Mouse (Mus musculus) forebrain, embryonic 16.5 days (tissue): ENCODE measurements around the gene Krt15. TPM values are rescaled to one million over a fixed set of nuclear protein-coding genes. Genes with fewer than 3 reads are reported as not detected.

Source experiments
- ATAC-seq: fragments of 200-750 bp; cut with Nextera tagmentation; 2 replicates; pipeline ENCODE4 v1.8.0; 2017; ENCODE audit warnings: mild to moderate bottlenecking, moderate library complexity
- H3K27ac ChIP-seq: fragments of 300-500 bp; sonication (generic); 2 replicates; pipeline ENCODE4 v1.5.1; 2014; ENCODE audit warnings: low read length, control low read depth
- H3K27me3 ChIP-seq: fragments of 300-500 bp; sonication (generic); replicated peaks from 2 replicates; pipeline ENCODE4 v1.6.1; 2014; ENCODE audit warnings: low read length; ENCODE audit not compliant: control insufficient read depth, insufficient read depth
- H3K36me3 ChIP-seq: fragments of 300-500 bp; sonication (generic); 2 replicates; pipeline ENCODE4 v1.6.1; 2014; ENCODE audit not compliant: control insufficient read depth, insufficient read depth
- H3K4me1 ChIP-seq: fragments of 300-500 bp; sonication (generic); replicated peaks from 2 replicates; pipeline ENCODE4 v1.6.1; 2014; ENCODE audit warnings: low read length; ENCODE audit not compliant: control insufficient read depth, insufficient read depth
- H3K4me2 ChIP-seq: fragments of 300-500 bp; sonication (generic); 2 replicates; pipeline ENCODE4 v1.6.1; 2014; ENCODE audit warnings: mild to moderate bottlenecking, low read length, control low read depth
- H3K4me3 ChIP-seq: fragments of 300-500 bp; sonication (generic); replicated peaks from 2 replicates; pipeline ENCODE4 v1.5.1; 2014; ENCODE audit warnings: mild to moderate bottlenecking, low read length, control low read depth
- H3K9ac ChIP-seq: fragments of 300-500 bp; sonication (generic); replicated peaks from 2 replicates; pipeline ENCODE4 v1.6.1; 2014; ENCODE audit warnings: low read depth, low read length, control low read depth
- H3K9me3 ChIP-seq: fragments of 300-500 bp; sonication (generic); 2 replicates; pipeline ENCODE4 v1.6.1; 2016; ENCODE audit warnings: low read length; ENCODE audit not compliant: control insufficient read depth
- WGBS: fragments of 180-500 bp; shearing (Covaris S2); extraction: QIAGEN DNeasy Blood & Tissue Kit; methylation state at CpG from one replicate; pipeline ENCODE4 v1.1.7; 2014; 5-methylcytosine and 5-hydroxymethylcytosine counted together
- polyA plus RNA-seq: library from polyadenylated mRNA; unstranded; fragments of >200 nt; fragmentation: Nextera tagmentation; extraction: Ambion mirVana; gene quantifications from 2 replicates; pipeline ENCODE4 v1.2.1, GENCODE M21; 2015

Krt15 gene
- polyA plus RNA-seq, 1 experiment from 2014 or later: not detected

DNA sequence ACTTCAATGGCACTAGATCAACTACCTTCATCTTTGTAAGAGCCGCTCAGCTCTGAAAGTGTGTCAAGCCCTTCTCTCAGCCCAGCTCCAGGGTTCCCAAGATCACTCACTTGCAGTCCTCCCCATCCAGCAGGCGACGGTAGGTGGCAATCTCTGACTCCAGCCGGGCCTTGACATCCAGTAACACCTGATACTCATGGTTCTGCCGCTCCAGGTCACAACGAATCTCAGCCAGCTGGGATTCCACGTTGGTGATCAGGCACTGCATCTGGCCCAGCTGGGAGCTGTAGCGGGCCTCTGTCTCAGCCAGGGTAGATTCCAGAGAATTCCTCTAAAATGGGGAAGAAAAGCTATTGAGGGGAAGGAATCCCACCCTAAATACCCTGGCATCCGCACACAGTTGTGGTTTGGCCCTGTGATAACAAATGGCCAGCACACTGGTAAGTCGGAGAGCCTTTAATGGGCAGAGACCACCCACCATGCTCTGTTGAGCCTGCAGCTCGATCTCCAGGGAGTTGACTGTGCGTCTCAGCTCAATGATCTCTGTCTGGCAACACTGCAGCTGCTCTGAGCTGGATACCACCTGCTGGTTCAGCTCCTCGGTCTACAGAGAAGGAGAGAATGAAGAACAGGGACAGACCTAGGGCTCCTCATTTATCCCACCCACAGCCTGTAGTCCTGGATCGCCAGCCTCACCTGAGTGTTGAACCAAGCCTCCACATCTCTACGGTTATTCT is 32.9 kb downstream of the Krt15 start:
- H3K4me3 ChIP-seq: no peak overlapping the region
- H3K4me2 ChIP-seq: no peak overlapping the region
- ATAC-seq: no peak
- H3K9ac ChIP-seq: no peak overlapping the region
- H3K4me1 ChIP-seq: no peaks in the 10 kb centered on the region
- no peaks in the 10 kb centered on the region for H3K27me3 ChIP-seq
- no peaks in the 10 kb centered on the region for H3K36me3 ChIP-seq
- no peak overlapping the region for H3K27ac ChIP-seq
- no peaks in the 10 kb centered on the region for H3K9me3 ChIP-seq
- 66% methylated on average over 15 of the region's 15 CpGs for WGBS

DNA sequence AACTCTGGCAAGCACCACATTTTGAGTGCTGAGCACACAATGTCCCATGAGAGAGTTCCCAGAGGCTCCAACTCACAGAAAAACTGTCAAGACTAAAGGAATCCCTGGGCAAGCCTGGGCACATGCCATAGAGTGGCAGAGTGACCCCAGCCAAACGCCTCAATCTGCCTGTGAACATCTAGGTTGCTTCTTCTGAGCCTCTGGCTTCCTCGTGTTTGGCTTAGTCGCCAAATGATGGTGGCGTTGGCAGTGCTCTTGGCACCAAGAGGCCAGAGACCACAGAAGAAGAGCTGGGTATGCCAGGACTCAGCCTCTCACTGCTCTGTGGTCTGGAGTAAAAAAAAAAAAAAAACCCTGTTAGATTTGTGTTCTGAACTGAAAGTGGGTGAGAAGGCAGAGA is 35.3 kb downstream of the Krt15 start:
- WGBS: 86% methylated on average over 4 of the region's 4 CpGs
- H3K4me3 ChIP-seq: no peak overlapping the region
- H3K36me3 ChIP-seq: no peaks in the 10 kb centered on the region
- no peak overlapping the region for H3K4me2 ChIP-seq
- no peak overlapping the region for H3K9ac ChIP-seq
- H3K27me3 ChIP-seq: no peaks in the 10 kb centered on the region
- no peak for ATAC-seq
- no peaks in the 10 kb centered on the region for H3K9me3 ChIP-seq
- no peak overlapping the region for H3K27ac ChIP-seq
- no peaks in the 10 kb centered on the region for H3K4me1 ChIP-seq

DNA sequence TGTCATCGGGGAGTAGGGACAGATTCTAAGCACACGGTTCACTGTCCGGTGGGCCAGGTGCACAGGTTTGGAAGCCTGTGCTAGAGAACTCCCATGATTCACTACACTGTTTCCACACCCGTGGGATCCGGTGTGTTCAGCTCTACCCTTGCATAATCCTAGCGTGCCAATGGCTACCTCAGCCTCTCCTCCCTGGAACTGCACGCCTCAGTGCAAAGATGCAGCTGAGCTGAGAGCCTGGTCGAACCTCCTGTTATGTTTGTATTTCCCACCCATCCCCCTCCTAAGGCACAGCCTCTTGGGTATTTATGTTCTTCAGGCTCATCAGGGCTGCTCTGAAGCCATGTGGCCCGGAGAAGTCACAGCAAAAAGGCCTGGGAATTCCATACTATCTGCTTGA is 37.9 kb downstream of the Krt15 start:
- ATAC-seq: no peak
- Histone ChIP-seq H3K27me3 (no peaks in the 10 kb centered on the region), H3K4me2 (no peak overlapping the region), H3K4me3 (no peak overlapping the region), H3K9me3 (no peaks in the 10 kb centered on the region), H3K27ac (no peak overlapping the region), H3K9ac (no peak overlapping the region), H3K36me3 (no peaks in the 10 kb centered on the region), H3K4me1 (no peaks in the 10 kb centered on the region)
- 89% methylated on average over 9 of the region's 9 CpGs for WGBS

DNA sequence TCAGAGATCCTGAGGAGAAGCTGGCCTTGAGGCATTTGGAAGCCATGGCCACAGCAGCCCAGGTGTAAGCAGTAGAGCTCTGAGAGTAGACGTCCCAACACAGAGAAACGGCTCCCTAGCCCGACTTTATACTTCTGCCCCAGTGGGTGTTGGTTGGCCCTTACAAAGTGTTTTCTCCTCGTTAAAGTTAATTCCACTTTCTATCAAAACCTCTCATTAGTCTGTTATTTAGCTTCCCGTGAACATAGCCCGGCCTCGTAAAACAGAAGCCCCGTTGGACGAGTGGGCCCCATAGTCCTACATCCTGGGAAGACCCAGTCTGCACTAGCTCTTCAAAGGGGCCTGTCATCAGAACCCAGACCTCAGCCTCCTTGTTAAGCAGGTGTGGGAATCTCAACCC is 39.6 kb downstream of the Krt15 start, which contains the start of gene Krt35:
Krt35 (minus strand) TSS at position 101 of the 400 bp plus-strand sequence.
- Histone ChIP-seq H3K36me3 (no peaks in the 10 kb centered on the region), H3K9ac (no peak within 1 kb of the TSS), H3K4me3 (no peak within 1 kb of the TSS), H3K4me1 (no peaks in the 10 kb centered on the region), H3K4me2 (no peak within 1 kb of the TSS), H3K27ac (no peak within 1 kb of the TSS), H3K9me3 (no peaks in the 10 kb centered on the region), H3K27me3 (no peaks in the 10 kb centered on the region)
- WGBS: 42% methylated on average over 9 of the region's 9 CpGs
- ATAC-seq: no peak

DNA sequence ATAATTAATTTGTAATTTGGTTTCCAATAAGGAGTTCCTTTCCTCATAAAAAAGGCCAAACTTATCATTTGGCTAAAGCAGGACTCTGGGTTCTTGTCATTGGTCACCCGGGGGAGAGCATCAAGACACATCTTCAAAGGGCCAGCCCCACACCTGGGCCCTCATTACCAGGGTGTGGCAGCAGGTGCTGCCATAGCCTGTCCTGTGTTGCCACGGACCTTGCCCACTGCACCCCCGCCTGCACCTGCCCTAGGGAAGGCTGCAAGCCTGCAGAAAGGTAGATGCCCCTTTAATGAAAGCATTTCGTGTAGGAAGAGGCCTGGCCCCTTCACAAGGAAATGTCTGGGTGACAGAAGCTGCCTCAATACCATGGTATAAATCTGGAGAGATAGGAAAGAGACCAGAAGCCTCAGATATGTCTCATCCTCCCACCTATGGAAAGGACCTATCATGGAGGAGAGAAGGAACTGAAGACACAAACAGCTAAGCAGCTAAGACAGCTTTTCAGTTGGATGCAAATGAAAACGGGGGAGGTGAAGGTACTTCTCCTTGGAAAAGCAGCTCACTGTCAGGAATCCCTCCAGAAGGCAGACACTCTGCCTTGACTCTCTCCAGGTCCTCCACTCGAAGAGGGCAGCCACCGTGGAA is 47.2 kb downstream of the Krt15 start:
- no peak for ATAC-seq
- Histone ChIP-seq H3K4me1 (no peaks in the 10 kb centered on the region), H3K27me3 (no peaks in the 10 kb centered on the region), H3K4me2 (no peak overlapping the region), H3K9ac (no peak overlapping the region), H3K9me3 (no peaks in the 10 kb centered on the region), H3K27ac (no peak overlapping the region), H3K4me3 (no peak overlapping the region), H3K36me3 (no peaks in the 10 kb centered on the region)
- 74% methylated on average over 7 of the region's 7 CpGs for WGBS

DNA sequence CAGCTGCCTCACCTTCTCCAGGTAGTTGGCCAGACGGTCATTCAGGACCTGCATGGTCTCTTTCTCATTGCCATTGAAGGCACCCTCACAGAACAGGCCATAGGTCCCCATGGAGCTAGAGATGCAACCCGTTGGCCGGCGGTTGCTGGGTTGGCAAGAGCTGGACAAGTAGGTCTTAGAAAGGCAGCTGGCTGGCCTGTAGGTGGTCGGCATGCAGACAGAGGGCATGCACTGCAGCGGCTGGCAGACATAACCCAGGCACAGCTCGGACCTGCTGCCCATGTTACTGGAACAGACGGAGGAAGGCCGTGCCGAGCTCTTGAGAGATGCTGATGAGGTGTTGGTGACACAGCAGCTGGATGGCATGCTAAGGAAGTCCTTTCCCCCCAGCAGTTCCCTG is 47.9 kb downstream of the Krt15 start, which contains the start of gene Krt32:
Krt32 (minus strand) TSS at position 366 of the 400 bp plus-strand sequence.
- H3K9ac ChIP-seq: no peak within 1 kb of the TSS
- ATAC-seq: no peak
- 92% methylated on average over 10 of the region's 10 CpGs for WGBS
- no peak within 1 kb of the TSS for H3K4me2 ChIP-seq
- H3K27ac ChIP-seq: no peak within 1 kb of the TSS
- H3K36me3 ChIP-seq: no peaks in the 10 kb centered on the region
- no peak within 1 kb of the TSS for H3K4me3 ChIP-seq
- H3K4me1 ChIP-seq: no peaks in the 10 kb centered on the region
- H3K27me3 ChIP-seq: no peaks in the 10 kb centered on the region
- no peaks in the 10 kb centered on the region for H3K9me3 ChIP-seq

Other genes starting within 250 kb of the Krt15 start
- not detected in 2 replicates for gene Krtap31-1, start 228.0 kb downstream of the Krt15 start, polyA plus RNA-seq
- not detected in 2 replicates for gene Gm11565, start 221.2 kb downstream of the Krt15 start, polyA plus RNA-seq
- not detected in 2 replicates for gene Krtap31-2, start 199.6 kb downstream of the Krt15 start, polyA plus RNA-seq
- not detected in 2 replicates for gene Krtap9-5, start 187.5 kb downstream of the Krt15 start, polyA plus RNA-seq
- gene Krtap29-1, start 156.9 kb downstream of the Krt15 start, polyA plus RNA-seq: not detected in 2 replicates
- gene Krtap16-1, start 149.3 kb downstream of the Krt15 start, polyA plus RNA-seq: not detected in 2 replicates
- not detected in 2 replicates for gene Krtap17-1, start 141.9 kb downstream of the Krt15 start, polyA plus RNA-seq
- gene Krt33a, start 119.7 kb downstream of the Krt15 start, polyA plus RNA-seq: not detected in 2 replicates
- gene Krt33b, start 106.1 kb downstream of the Krt15 start, polyA plus RNA-seq: not detected in 2 replicates
- gene Krt34, start 94.4 kb downstream of the Krt15 start, polyA plus RNA-seq: not detected in 2 replicates
- not detected in 2 replicates for gene Krt31, start 85.4 kb downstream of the Krt15 start, polyA plus RNA-seq
- not detected in 2 replicates for gene Krt32, start 47.7 kb downstream of the Krt15 start, polyA plus RNA-seq
- gene Krt35, start 39.7 kb downstream of the Krt15 start, polyA plus RNA-seq: not detected in 2 replicates
- gene Krt36, start 30.3 kb downstream of the Krt15 start, polyA plus RNA-seq: not detected in 2 replicates
- not detected in 2 replicates for gene Krt13, start 14.4 kb downstream of the Krt15 start, polyA plus RNA-seq
- gene Krt19, start 12.7 kb upstream of the Krt15 start, polyA plus RNA-seq: 0.30 and 2.3 TPM in 2 replicates
- gene Krt9, start 57.3 kb upstream of the Krt15 start, polyA plus RNA-seq: not detected in 2 replicates
- gene Krt14, start 71.6 kb upstream of the Krt15 start, polyA plus RNA-seq: 0.38 and 1.6 TPM in 2 replicates
- not detected in 2 replicates for gene Krt16, start 113.0 kb upstream of the Krt15 start, polyA plus RNA-seq
- 0.27 and 0.62 TPM in 2 replicates for gene Krt17, start 125.1 kb upstream of the Krt15 start, polyA plus RNA-seq
- not detected in 2 replicates for gene Krt42, start 133.9 kb upstream of the Krt15 start, polyA plus RNA-seq
- 1,243 and 1,295 TPM in 2 replicates for gene Eif1, start 184.0 kb upstream of the Krt15 start, polyA plus RNA-seq
- not detected in 2 replicates for gene Gast, start 198.5 kb upstream of the Krt15 start, polyA plus RNA-seq
- gene Hap1, start 220.2 kb upstream of the Krt15 start, polyA plus RNA-seq: 72.3 and 164 TPM in 2 replicates